Mouse (Mus musculus): ENCODE measurements around the gene Naalad2.

DNA sequence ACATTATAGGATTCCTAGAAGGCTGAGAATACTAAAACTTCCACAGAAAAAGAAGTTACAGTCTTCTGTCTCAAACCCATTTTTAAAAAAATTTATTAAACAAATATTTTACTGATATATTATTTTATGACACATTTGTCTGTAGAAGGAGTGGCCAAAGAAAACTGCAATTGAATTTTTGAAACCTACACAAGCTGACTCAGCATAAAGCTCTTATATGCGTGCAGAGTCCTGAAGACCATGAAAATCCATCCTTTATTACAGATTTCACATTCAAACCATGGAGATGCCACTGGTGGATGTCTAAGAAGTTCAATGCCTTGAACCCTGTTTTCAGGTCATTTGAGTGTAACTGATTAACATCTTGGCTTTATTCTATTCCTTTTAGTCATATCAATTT is 3.2 kb downstream of the Naalad2 start:
- TF ChIP-seq MAX (IDR thresholded peaks at IDR 0.05), result no peak
- no peak for TF ChIP-seq CTCF (IDR thresholded peaks at IDR 0.05; ENCODE audit: control insufficient read depth, insufficient read depth, insufficient read length)
- no peak for TF ChIP-seq USF1 (IDR thresholded peaks at IDR 0.05; ENCODE audit: low read depth)
